Mouse (Mus musculus): Measurements from ENCODE around the gene Evl. TPM values are rescaled to one million over a fixed set of nuclear protein-coding genes. Genes with fewer than 3 reads are reported as not detected.

The Evl gene
- polyA plus RNA-seq, 1 experiment = 178 TPM

- no peak overlapping the region for H3K4me3 ChIP-seq (ENCODE audit: insufficient read depth, low read length)
- TF ChIP-seq CTCF (IDR thresholded peaks at IDR 0.05; ENCODE audit: extremely low read depth, insufficient read depth, low read length) (peak; percentile 85), POLR2A (IDR thresholded peaks at IDR 0.05; ENCODE audit: extremely low read depth, insufficient read depth, low read length) (no peak)
- H3K4me1 ChIP-seq (ENCODE audit: control insufficient read depth, insufficient read depth, low read length) = peaks cover 9% of the 10 kb centered on the region
- H3K27ac ChIP-seq (ENCODE audit: insufficient read depth, low read length) = no peak overlapping the region
Measured at GRCm38 (mm10) chr12:108541088-108541487, 13.4 kb upstream of the Evl start.

- Histone ChIP-seq H3K4me3 (ENCODE audit: insufficient read depth, low read length) (no peak overlapping the region), H3K27ac (ENCODE audit: insufficient read depth, low read length) (no peak overlapping the region), H3K4me1 (ENCODE audit: control insufficient read depth, insufficient read depth, low read length) (peaks cover 11% of the 10 kb centered on the region)
- no peak for TF ChIP-seq CTCF (IDR thresholded peaks at IDR 0.05; ENCODE audit: extremely low read depth, insufficient read depth, low read length)
- TF ChIP-seq POLR2A (IDR thresholded peaks at IDR 0.05; ENCODE audit: extremely low read depth, insufficient read depth, low read length) = no peak
Measured at GRCm38 (mm10) chr12:108546508-108547153, 7.9 kb upstream of the Evl start.

GRCm38 (mm10) chr12:108547251-108547875, 7.2 kb upstream of the Evl start:
- Histone ChIP-seq H3K4me1 (ENCODE audit: control insufficient read depth, insufficient read depth, low read length) (peaks cover 11% of the 10 kb centered on the region), H3K4me3 (ENCODE audit: insufficient read depth, low read length) (no peak overlapping the region), H3K27ac (ENCODE audit: insufficient read depth, low read length) (no peak overlapping the region)
- TF ChIP-seq CTCF (IDR thresholded peaks at IDR 0.05; ENCODE audit: extremely low read depth, insufficient read depth, low read length) (peak; percentile 25; the same call in 1 of the 2 replicates), POLR2A (IDR thresholded peaks at IDR 0.05; ENCODE audit: extremely low read depth, insufficient read depth, low read length) (no peak)

GRCm38 (mm10) chr12:108551731-108552130, 2.8 kb upstream of the Evl start:
- H3K4me1 ChIP-seq (ENCODE audit: control insufficient read depth, insufficient read depth, low read length) = peaks cover 5% of the 10 kb centered on the region
- H3K4me3 ChIP-seq (ENCODE audit: insufficient read depth, low read length) = no peak overlapping the region
- TF ChIP-seq CTCF (IDR thresholded peaks at IDR 0.05; ENCODE audit: extremely low read depth, insufficient read depth, low read length) = no peak
- TF ChIP-seq POLR2A (IDR thresholded peaks at IDR 0.05; ENCODE audit: extremely low read depth, insufficient read depth, low read length) = no peak
- H3K27ac ChIP-seq (ENCODE audit: insufficient read depth, low read length) = no peak overlapping the region

GRCm38 (mm10) chr12:108553079-108553478, 1.4 kb upstream of the Evl start:
- TF ChIP-seq CTCF (IDR thresholded peaks at IDR 0.05; ENCODE audit: extremely low read depth, insufficient read depth, low read length) = no peak
- no peak for TF ChIP-seq POLR2A (IDR thresholded peaks at IDR 0.05; ENCODE audit: extremely low read depth, insufficient read depth, low read length)
- Histone ChIP-seq H3K4me1 (ENCODE audit: control insufficient read depth, insufficient read depth, low read length) (peaks cover 5% of the 10 kb centered on the region), H3K4me3 (ENCODE audit: insufficient read depth, low read length) (no peak overlapping the region), H3K27ac (ENCODE audit: insufficient read depth, low read length) (no peak overlapping the region)

- Histone ChIP-seq H3K4me3 (ENCODE audit: insufficient read depth, low read length) (peak overlapping the region; percentile 98), H3K4me1 (ENCODE audit: control insufficient read depth, insufficient read depth, low read length) (peaks cover 10% of the 10 kb centered on the region), H3K27ac (ENCODE audit: insufficient read depth, low read length) (peak overlapping the region; percentile 2; the same call in 1 of the 2 replicates)
- TF ChIP-seq POLR2A (IDR thresholded peaks at IDR 0.05; ENCODE audit: extremely low read depth, insufficient read depth, low read length) (no peak), CTCF (IDR thresholded peaks at IDR 0.05; ENCODE audit: extremely low read depth, insufficient read depth, low read length) (no peak)
Measured at GRCm38 (mm10) chr12:108554861-108555556, 489 bp downstream of the Evl start.

- Histone ChIP-seq H3K4me3 (ENCODE audit: insufficient read depth, low read length) (no peak overlapping the region), H3K27ac (ENCODE audit: insufficient read depth, low read length) (no peak overlapping the region), H3K4me1 (ENCODE audit: control insufficient read depth, insufficient read depth, low read length) (peaks cover 10% of the 10 kb centered on the region)
- no peak for TF ChIP-seq CTCF (IDR thresholded peaks at IDR 0.05; ENCODE audit: extremely low read depth, insufficient read depth, low read length)
- no peak for TF ChIP-seq POLR2A (IDR thresholded peaks at IDR 0.05; ENCODE audit: extremely low read depth, insufficient read depth, low read length)
Measured at GRCm38 (mm10) chr12:108558194-108558593, 3.7 kb downstream of the Evl start.

GRCm38 (mm10) chr12:108563238-108563637, 8.7 kb downstream of the Evl start:
- no peak overlapping the region for H3K27ac ChIP-seq (ENCODE audit: insufficient read depth, low read length)
- H3K4me3 ChIP-seq (ENCODE audit: insufficient read depth, low read length) = no peak overlapping the region
- peak; percentile 63 for TF ChIP-seq CTCF (IDR thresholded peaks at IDR 0.05; ENCODE audit: extremely low read depth, insufficient read depth, low read length)
- TF ChIP-seq POLR2A (IDR thresholded peaks at IDR 0.05; ENCODE audit: extremely low read depth, insufficient read depth, low read length) = no peak
- 0 out of 2 replicates have a peak, but pooled peaks cover 4% of the 10 kb centered on the region for H3K4me1 ChIP-seq (ENCODE audit: control insufficient read depth, insufficient read depth, low read length)

GRCm38 (mm10) chr12:108564910-108565506, 10.5 kb downstream of the Evl start:
- no peak overlapping the region for H3K4me3 ChIP-seq (ENCODE audit: insufficient read depth, low read length)
- TF ChIP-seq POLR2A (IDR thresholded peaks at IDR 0.05; ENCODE audit: extremely low read depth, insufficient read depth, low read length) (no peak), CTCF (IDR thresholded peaks at IDR 0.05; ENCODE audit: extremely low read depth, insufficient read depth, low read length) (no peak)
- no peaks in the 10 kb centered on the region for H3K4me1 ChIP-seq (ENCODE audit: control insufficient read depth, insufficient read depth, low read length)
- H3K27ac ChIP-seq (ENCODE audit: insufficient read depth, low read length) = no peak overlapping the region
